Mouse (Mus musculus): ENCODE measurements at regions not wholly inside any gene's neighbourhood (a gene's known extent, or its start where the extent isn't known, plus 50 kb on each side); places are given as distances from the start of the nearest gene placed in this dataset.

- TF ChIP-seq CTCF (IDR thresholded peaks at IDR 0.05; ENCODE audit: extremely low read depth, insufficient read depth, insufficient read length, insufficient replicate concordance) (no peak), POLR2A (IDR thresholded peaks at IDR 0.05; ENCODE audit: low read depth, low read length) (no peak)
Measured at GRCm38 (mm10) chr9:31560226-31560556, 95.9 kb upstream of the Tmem45b start.

All from spleen, adult 2 months (tissue).